Mouse (Mus musculus) liver, adult 2 months (tissue): ENCODE results near the gene Gm3893. TPM values are rescaled to one million over a fixed set of nuclear protein-coding genes. Genes with fewer than 3 reads are reported as not detected.
"Not testable (repeated sequence)": the region's sequence is repeated elsewhere in the genome, so short reads cannot be mapped to it uniquely, and the experiment has no call there.

Source experiments
- DNase-seq: peaks from one replicate; pipeline ENCODE4 v3.0.0-alpha.2; 2011; ENCODE audit warnings: low read depth, low spot score; ENCODE audit errors: extremely low read depth
- H3K27ac ChIP-seq: fragments of 200-500 bp; replicated peaks from 2 replicates; pipeline ENCODE4 v1.5.1; 2012; ENCODE audit warnings: low read depth, mild to moderate bottlenecking, control low read depth, inconsistent platforms, low read length; ENCODE audit not compliant: insufficient read depth
- H3K27me3 ChIP-seq: fragments of 200-500 bp; 2 replicates; pipeline ENCODE4 v1.6.1; 2012; ENCODE audit warnings: mild to moderate bottlenecking, moderate library complexity, low read length, inconsistent platforms; ENCODE audit not compliant: control insufficient read depth, insufficient read depth
- H3K36me3 ChIP-seq: fragments of 200-500 bp; 2 replicates; pipeline ENCODE4 v1.6.1; 2012; ENCODE audit warnings: low read length, inconsistent platforms; ENCODE audit not compliant: control insufficient read depth, insufficient read depth
- H3K4me1 ChIP-seq: fragments of 200-500 bp; 2 replicates; pipeline ENCODE4 v1.6.1; 2011; ENCODE audit warnings: low read length; ENCODE audit not compliant: control insufficient read depth, insufficient read depth
- H3K4me3 ChIP-seq: fragments of 200-500 bp; 2 replicates; pipeline ENCODE4 v1.5.1; 2011; ENCODE audit warnings: low read depth, mild to moderate bottlenecking, control low read depth, low read length, moderate library complexity; ENCODE audit not compliant: insufficient read depth
- H3K79me2 ChIP-seq: fragments of 200-500 bp; 2 replicates; pipeline ENCODE4 v1.6.1; 2012; ENCODE audit warnings: inconsistent platforms, mild to moderate bottlenecking, low read length, moderate library complexity; ENCODE audit not compliant: control insufficient read depth, insufficient read depth
- H3K9ac ChIP-seq: fragments of 200-500 bp; 2 replicates; pipeline ENCODE4 v1.6.1; 2012; ENCODE audit warnings: low read depth, mild to moderate bottlenecking, control low read depth, inconsistent platforms, low read length
- whole genome bisulfite sequencing: fragments of 180-500 bp; shearing (Covaris S2); methylation state at CpG from one replicate; pipeline ENCODE4 v1.1.7; 2018; 5-methylcytosine and 5-hydroxymethylcytosine counted together
- polyA plus RNA-seq: library from polyadenylated mRNA; depleted of rRNA; stranded (reverse); fragments of >200 nt; gene quantifications from 2 replicates; pipeline ENCODE4 v1.2.3, GENCODE M21; 2012; rRNA removed
- total RNA-seq: library from RNA; depleted of rRNA; stranded (reverse); fragments of >200 nt; gene quantifications from 2 replicates; pipeline ENCODE4 v1.2.3, GENCODE M21; 2014; rRNA removed

Gm3893 gene
- total RNA-seq (not detected in 2 replicates), polyA plus RNA-seq (not detected in 2 replicates)

DNA sequence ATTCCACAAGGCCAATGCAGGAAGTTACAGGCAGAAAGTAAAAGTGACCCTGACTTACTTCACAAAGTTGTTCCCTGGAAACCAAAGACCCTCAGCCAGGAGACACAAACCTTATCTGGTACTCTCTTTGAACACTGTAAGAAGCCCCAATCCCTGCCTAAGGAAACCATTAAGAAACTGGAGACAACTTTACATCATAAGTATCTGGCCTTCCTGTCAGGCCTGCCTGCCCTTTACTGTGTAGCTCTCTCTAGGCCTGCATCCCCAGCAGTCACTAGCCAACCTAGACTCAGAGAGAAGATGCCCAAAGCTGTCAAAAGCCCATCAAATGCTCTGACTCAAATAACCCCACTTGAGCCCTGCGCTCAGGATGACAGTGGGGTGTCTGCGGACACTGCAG is at the start of gene Gm3893:
Gene Gm3893, plus strand, starts transcription at position 301 of the 400 bp plus-strand sequence.
- not testable (repeated sequence) for H3K4me3 ChIP-seq, H3K36me3 ChIP-seq, H3K27ac ChIP-seq, H3K4me1 ChIP-seq, H3K27me3 ChIP-seq, H3K79me2 ChIP-seq, H3K9ac ChIP-seq, DNase-seq
- no CpG with 5 or more reads among the region's 2 CpGs for WGBS

DNA sequence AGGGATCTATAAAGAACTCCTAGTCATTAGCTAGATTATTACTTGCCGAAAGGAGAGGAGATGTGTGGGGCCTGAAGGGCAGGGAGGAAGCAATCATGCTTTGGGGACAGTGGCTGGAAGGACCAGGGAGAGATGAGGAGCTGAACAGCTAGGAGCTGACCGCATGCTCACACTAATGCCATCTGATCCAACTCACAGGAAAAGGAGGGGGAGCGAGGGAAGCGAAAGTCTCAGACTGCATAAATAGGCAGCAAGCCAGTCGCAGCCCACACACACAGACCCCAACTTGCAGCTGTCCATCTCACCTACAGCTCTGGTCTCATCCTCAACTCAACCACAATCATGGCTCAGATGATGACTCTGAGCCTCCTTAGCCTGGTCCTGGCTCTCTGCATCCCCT is 23.5 kb downstream of the Gm3893 start, which contains the start of gene Gm13304:
Gene Gm13304, plus strand, starts transcription at position 301 of the 400 bp plus-strand sequence.
- H3K36me3 ChIP-seq, H3K27me3 ChIP-seq, H3K4me1 ChIP-seq, H3K4me3 ChIP-seq, H3K79me2 ChIP-seq, H3K9ac ChIP-seq, H3K27ac ChIP-seq, DNase-seq: not testable (repeated sequence)
- no CpG with 5 or more reads among the region's 5 CpGs for WGBS

Other genes with a start within 250 kb of the Gm3893 start
- not detected in 2 replicates for gene Gm21541, start 187.6 kb upstream of the Gm3893 start, total RNA-seq
- gene Gm21541, start 187.6 kb upstream of the Gm3893 start, polyA plus RNA-seq: not detected in 2 replicates
- gene Gm20878, start 149.6 kb upstream of the Gm3893 start, total RNA-seq: not detected in 2 replicates
- 0.27 and 0.33 TPM in 2 replicates for gene Gm20878, start 149.6 kb upstream of the Gm3893 start, polyA plus RNA-seq
- not detected in 2 replicates for gene Fam205a4, start 125.1 kb upstream of the Gm3893 start, total RNA-seq
- gene Fam205a4, start 125.1 kb upstream of the Gm3893 start, polyA plus RNA-seq: not detected in 2 replicates
- not detected in 2 replicates for gene Gm21093, start 56.5 kb upstream of the Gm3893 start, total RNA-seq
- not detected in 2 replicates for gene Gm21093, start 56.5 kb upstream of the Gm3893 start, polyA plus RNA-seq
- 0.92 TPM in 1 of 2 replicates, not detected in the other for gene Gm13304, start 23.6 kb downstream of the Gm3893 start, total RNA-seq
- gene Gm13304, start 23.6 kb downstream of the Gm3893 start, polyA plus RNA-seq: not detected in 2 replicates
- not detected in 2 replicates for gene Gm13306, start 62.2 kb downstream of the Gm3893 start, total RNA-seq
- not detected in 2 replicates for gene Gm13306, start 62.2 kb downstream of the Gm3893 start, polyA plus RNA-seq
- not detected in 2 replicates for gene Gm13305, start 77.4 kb downstream of the Gm3893 start, total RNA-seq
- gene Gm13305, start 77.4 kb downstream of the Gm3893 start, polyA plus RNA-seq: 0.10 TPM in 1 of 2 replicates, not detected in the other
- not detected in 2 replicates for gene Gm10600, start 149.4 kb downstream of the Gm3893 start, total RNA-seq
- not detected in 2 replicates for gene Gm10600, start 149.4 kb downstream of the Gm3893 start, polyA plus RNA-seq
- not detected in 2 replicates for gene Ccl21b, start 164.6 kb downstream of the Gm3893 start, total RNA-seq
- gene Ccl21b, start 164.6 kb downstream of the Gm3893 start, polyA plus RNA-seq: not detected in 2 replicates
- gene Gm21953, start 203.1 kb downstream of the Gm3893 start, total RNA-seq: not detected in 2 replicates
- gene Gm21953, start 203.1 kb downstream of the Gm3893 start, polyA plus RNA-seq: not detected in 2 replicates
- gene Fam205a3, start 227.1 kb downstream of the Gm3893 start, total RNA-seq: not detected in 2 replicates
- gene Fam205a3, start 227.1 kb downstream of the Gm3893 start, polyA plus RNA-seq: not detected in 2 replicates